ENCODE assay signal across 9 mouse cellular contexts in the genomic region with DNA sequence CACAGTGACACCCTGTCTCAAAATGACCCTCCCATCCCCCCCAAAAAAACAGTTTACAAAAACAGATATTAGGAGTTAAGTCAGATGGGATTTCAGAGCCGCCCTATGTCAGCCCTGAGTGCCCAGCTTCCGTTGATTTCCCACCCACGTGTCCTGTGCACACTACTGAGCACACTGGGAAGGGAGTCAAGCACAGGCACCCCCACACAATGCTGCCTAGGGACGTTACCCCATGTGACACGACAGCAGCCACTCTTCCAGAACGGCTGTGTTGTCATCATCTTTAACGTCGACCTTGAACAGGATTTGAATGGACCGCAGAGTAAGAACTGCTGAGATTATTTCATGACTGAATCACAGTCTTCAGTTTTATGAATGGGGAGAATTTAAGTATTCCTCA.
DNase-seq lines count a peak whose midpoint lies in the region; ATAC-seq and TF ChIP-seq lines count a peak whose summit lies in the region.
"Had no signal": no experiment of that assay in that cellular context is flagged by ENCODE, and none has a peak within 500 bp of the region (broad histone marks: within the 10 kb centered on the region; RNA-seq: fewer than 3 reads in every experiment).

No protein-coding gene starts in this region.

- DNase-seq in adrenal gland, adult 2 months: peak; percentile 72
- DNase-seq in adrenal gland, postnatal 4 days (ENCODE audit: low spot score in 2 of 2): no peak
- DNase-seq in layer of hippocampus, adult 11-12 months (ENCODE audit: low spot score): peak; percentile 52
- no peak for DNase-seq in layer of hippocampus, adult 9-10 months (ENCODE audit: low spot score)
- DNase-seq in CH12.LX (ENCODE audit: extremely low read depth) (peak; percentile 3), adipocyte (ENCODE audit: low spot score) (no peak)
- DNase-seq in kidney, postnatal 36 days: peak; percentile 26 to 37
- DNase-seq: lung, postnatal 10 days had no signal

- H3K36me3 ChIP-seq in CH12.LX (replicated peaks in 1 of 2; ENCODE audit: control insufficient read depth in 1 of 2, insufficient read depth in 1 of 2, low read length in 1 of 2): peaks cover 46 to 86% of the 10 kb centered on the region in 2 experiments
- H3K36me3 ChIP-seq in intestine, postnatal 0 days (ENCODE audit: control insufficient read depth, insufficient read depth): peaks cover 22% of the 10 kb centered on the region

- H3K4me3 ChIP-seq in CH12.LX (replicated peaks in 1 of 3; ENCODE audit: low read depth in 2 of 3, low read length in 2 of 3, poor library complexity in 1 of 3): no peak overlapping the region
- H3K4me3 ChIP-seq in intestine, postnatal 0 days (ENCODE audit: low read depth, low read length): no peak overlapping the region

- no peak for TF ChIP-seq EP300 in CH12.LX (IDR thresholded peaks at IDR 0.05; ENCODE audit: low read length)

- H3K79me2 ChIP-seq in CH12.LX (replicated peaks; ENCODE audit: control insufficient read depth, extremely low read depth, insufficient read depth, poor library complexity, severe bottlenecking): no peaks in the 10 kb centered on the region; the same call in 1 of the 2 replicates

- no peak overlapping the region for H3K27ac ChIP-seq in CH12.LX (ENCODE audit: insufficient read depth, low read depth)
- H3K27ac ChIP-seq in intestine, postnatal 0 days (ENCODE audit: low read depth, low read length): no peak overlapping the region

- TF ChIP-seq RAD21 in CH12.LX (IDR thresholded peaks at IDR 0.05; ENCODE audit: low read depth, low read length): no peak

- TF ChIP-seq CTCF in CH12.LX (conservative IDR thresholded peaks at IDR 0.05 in 1 of 2, IDR thresholded peaks at IDR 0.05 in 1 of 2; ENCODE audit: low read depth in 2 of 2, low read length in 2 of 2): no peak
- no peak for TF ChIP-seq CTCF in intestine, postnatal 0 days (IDR thresholded peaks at IDR 0.05; ENCODE audit: low read depth)

- no peak for TF ChIP-seq POLR2A in CH12.LX (IDR thresholded peaks at IDR 0.05; ENCODE audit: low read depth, low read length)

- H3K9ac ChIP-seq in CH12.LX (ENCODE audit: insufficient read depth, low read depth): no peak overlapping the region
- H3K9ac ChIP-seq in intestine, postnatal 0 days (ENCODE audit: low read depth, low read length): no peak overlapping the region

- in situ Hi-C loops in CH12.LX (cut with MboI; ENCODE audit: low pct_ligation_motif_present, low pct_unique_long_range_greater_than_20kb, low sequenced_read_pairs): no loop called here

- peaks cover 0 to 12% of the 10 kb centered on the region in 2 experiments; a peak in 2 of 4 replicates for H3K4me1 ChIP-seq in CH12.LX (ENCODE audit: control insufficient read depth in 1 of 2, insufficient read depth in 2 of 2)
- H3K4me1 ChIP-seq in intestine, postnatal 0 days (replicated peaks; ENCODE audit: control insufficient read depth, insufficient read depth, low read length): no peaks in the 10 kb centered on the region

- H3K27me3 ChIP-seq in CH12.LX (replicated peaks): no peaks in the 10 kb centered on the region
- no peaks in the 10 kb centered on the region for H3K27me3 ChIP-seq in intestine, postnatal 0 days (replicated peaks; ENCODE audit: control insufficient read depth, insufficient read depth, low read length)

- dilution Hi-C loops in CH12.LX (cut with MboI; ENCODE audit: extremely low pct_ligation_motif_present, extremely low pct_unique_long_range_greater_than_20kb, low sequenced_read_pairs): no loop called here

- H3K9me3 ChIP-seq in CH12.LX (replicated peaks; ENCODE audit: low read length): no peaks in the 10 kb centered on the region
- H3K9me3 ChIP-seq in intestine, postnatal 0 days (ENCODE audit: control insufficient read depth): no peaks in the 10 kb centered on the region

- ATAC-seq in intestine, postnatal 0 days: no peak

- 68% methylated on average over 9 of the region's 9 CpGs for WGBS in intestine, postnatal 0 days

- H3K4me2 ChIP-seq in CH12.LX (ENCODE audit: insufficient read depth, low read depth, poor library complexity, severe bottlenecking): no peak overlapping the region
- H3K4me2 ChIP-seq in intestine, postnatal 0 days (replicated peaks; ENCODE audit: low read depth): no peak overlapping the region

TF ChIP-seq in CH12.LX, 34 proteins besides CTCF, POLR2A, EP300 and RAD21:
- TF ChIP-seq MAFK (IDR thresholded peaks at IDR 0.05; ENCODE audit: insufficient replicate concordance, low read length): no peak
- no peak for TF ChIP-seq MYC (IDR thresholded peaks at IDR 0.05; ENCODE audit: low read depth, low read length)
- no peak for TF ChIP-seq POLR2AphosphoS2 (IDR thresholded peaks at IDR 0.05; ENCODE audit: low read depth, low read length)
- no peak for TF ChIP-seq MEF2A (IDR thresholded peaks at IDR 0.05; ENCODE audit: borderline replicate concordance, low read depth, low read length)
- no peak for TF ChIP-seq SIN3A (IDR thresholded peaks at IDR 0.05; ENCODE audit: low read length)
- no peak for TF ChIP-seq E2F4 (IDR thresholded peaks at IDR 0.05; ENCODE audit: insufficient replicate concordance, low read depth, low read length)
- no peak for TF ChIP-seq GABPA (IDR thresholded peaks at IDR 0.05; ENCODE audit: insufficient replicate concordance, low read depth, low read length)

Comparison
In these comparisons a context has a peak if more than half of its experiments do, and no peak if none do; other contexts are left out.
1. DNase-seq: peak in adrenal gland, adult 2 months (single experiment), layer of hippocampus, adult 11-12 months (single experiment), CH12.LX (single experiment) and kidney, postnatal 36 days (2 of 2); none in adrenal gland, postnatal 4 days (0 of 2), layer of hippocampus, adult 9-10 months (single experiment) and adipocyte (single experiment).